Mouse (Mus musculus) left cerebral cortex, postnatal 14 days (tissue): ENCODE measurements around the gene Serpina12. TPM values are rescaled to one million over a fixed set of nuclear protein-coding genes. Genes with fewer than 3 reads are reported as not detected.

Experiments
- DNase-seq, 2 experiments: peaks; one replicate each; pipeline ENCODE4 v3.0.0; 2021 to 2022; ENCODE audit warnings: low spot score in 2 of 2, mixed read lengths in 1 of 2
- intact Hi-C: fragments of 180-260 bp; cut with DNase I; formaldehyde crosslinking; loops from one replicate; pipeline ENCODE4 v1.15.1; 2025
- long read RNA-seq, 2 experiments: library from polyadenylated mRNA; stranded (forward); transcript quantifications; one replicate each; pipeline ENCODE4 v2.0.0; 2021
- total RNA-seq, 2 experiments: library from RNA; stranded (reverse); gene quantifications; 2 replicates each; pipeline ENCODE4 v1.2.3; 2021

Gene Serpina12
- total RNA-seq: not detected
- long read RNA-seq, experiment 1: 0 reads
- long read RNA-seq, experiment 2: 0 reads

- no peak for DNase-seq
- intact Hi-C loops: no loop called here
These were observed at the start of gene Serpina12 for GRCm38 (mm10) chr12:104044343-104044742. Gene Serpina12 (minus strand): TSS chr12:104044443.

- intact Hi-C loops: no loop called here
- DNase-seq: no peak
These were observed 47.1 kb upstream of the Serpina12 start for GRCm38 (mm10) chr12:104091303-104091702.

GRCm38 (mm10) chr12:104090119-104090518 lies 45.9 kb upstream of the Serpina12 start:
- no peak for DNase-seq
- intact Hi-C loops: no loop called here

- intact Hi-C loops: no loop called here
- peak; percentile 27 to 48 for DNase-seq
These were observed 28.0 kb upstream of the Serpina12 start for GRCm38 (mm10) chr12:104072286-104072685.

GRCm38 (mm10) chr12:104071708-104072107 lies 27.5 kb upstream of the Serpina12 start:
- DNase-seq: no peak
- intact Hi-C loops: no loop called here

- peak; percentile 82 to 89 for DNase-seq
- intact Hi-C loops: loop anchor here (1.0 to 5.0 kb wide), 2 partner anchors 74 to 348 kb away; no protein-coding TSS in a partner anchor
These were observed 25.4 kb upstream of the Serpina12 start for GRCm38 (mm10) chr12:104069620-104070019.

- intact Hi-C loops: loop anchor here (5.0 kb wide), 1 partner anchor 350 kb away; no protein-coding TSS in a partner anchor
- DNase-seq: peak; percentile 62 to 84
These were observed 23.3 kb upstream of the Serpina12 start for GRCm38 (mm10) chr12:104067549-104067948.

- peak; percentile 46 to 55 for DNase-seq
- intact Hi-C loops: loop anchor here (5.0 kb wide), 1 partner anchor 351 kb away; no protein-coding TSS in a partner anchor
These were observed 22.0 kb upstream of the Serpina12 start for GRCm38 (mm10) chr12:104066241-104066640.

GRCm38 (mm10) chr12:104064996-104065395 lies 20.8 kb upstream of the Serpina12 start:
- DNase-seq: no peak
- intact Hi-C loops: loop anchor here (5.0 kb wide), 1 partner anchor 352 kb away; no protein-coding TSS in a partner anchor

GRCm38 (mm10) chr12:104064532-104064931 lies 20.3 kb upstream of the Serpina12 start:
- no peak for DNase-seq
- intact Hi-C loops: no loop called here

GRCm38 (mm10) chr12:104061862-104062261 lies 17.6 kb upstream of the Serpina12 start:
- intact Hi-C loops: no loop called here
- DNase-seq: no peak

- intact Hi-C loops: no loop called here
- DNase-seq: peak in 1 of 2 experiments; percentile 47
These were observed 15.9 kb upstream of the Serpina12 start for GRCm38 (mm10) chr12:104060126-104060525.

GRCm38 (mm10) chr12:104057531-104057930 lies 13.3 kb upstream of the Serpina12 start:
- intact Hi-C loops: no loop called here
- no peak for DNase-seq

GRCm38 (mm10) chr12:104057050-104057449 lies 12.8 kb upstream of the Serpina12 start:
- intact Hi-C loops: no loop called here

GRCm38 (mm10) chr12:104055755-104056154 lies 11.5 kb upstream of the Serpina12 start:
- intact Hi-C loops: no loop called here

More at GRCm38 (mm10) chr12:104057050-104057449, 12.8 kb upstream of the Serpina12 start:
- peak; percentile 52 to 58 for DNase-seq

GRCm38 (mm10) chr12:104053995-104054394 lies 9.8 kb upstream of the Serpina12 start:
- no peak for DNase-seq
- intact Hi-C loops: no loop called here

More at GRCm38 (mm10) chr12:104055755-104056154, 11.5 kb upstream of the Serpina12 start:
- no peak for DNase-seq

- intact Hi-C loops: no loop called here
- DNase-seq: no peak
These were observed 1.5 kb upstream of the Serpina12 start for GRCm38 (mm10) chr12:104045713-104046112.

GRCm38 (mm10) chr12:104042753-104043152 lies 1.5 kb downstream of the Serpina12 start:
- intact Hi-C loops: no loop called here
- no peak for DNase-seq

- DNase-seq: no peak
- intact Hi-C loops: no loop called here
These were observed 2.8 kb downstream of the Serpina12 start for GRCm38 (mm10) chr12:104041401-104041800.

GRCm38 (mm10) chr12:104038181-104038580 lies 6.1 kb downstream of the Serpina12 start:
- intact Hi-C loops: no loop called here
- DNase-seq: no peak

GRCm38 (mm10) chr12:104033752-104034151 lies 10.5 kb downstream of the Serpina12 start:
- DNase-seq: no peak
- intact Hi-C loops: no loop called here
